Mouse (Mus musculus) frontal cortex, postnatal 10 days (tissue): ENCODE data around the gene Prkaca.
A peak's percentile ranks its signal among the peaks of the same experiment; 100 is the strongest.

ENCODE experiments used
- DNase-seq, 2 experiments: peaks; one replicate each; pipeline ENCODE4 v3.0.0; 2022; ENCODE audit warnings: low spot score in 2 of 2, mixed read lengths in 1 of 2

Prkaca gene

GRCm38 (mm10) chr8:83972150-83973120 lies at the start of gene Prkaca:
Gene Prkaca (plus strand): TSS chr8:83972993.
- peak; percentile 99 for DNase-seq

GRCm38 (mm10) chr8:83924585-83924984 lies 48.2 kb upstream of the Prkaca start:
- DNase-seq = no peak

- DNase-seq = no peak
These were observed 46.5 kb upstream of the Prkaca start for GRCm38 (mm10) chr8:83926266-83926665.

GRCm38 (mm10) chr8:83934222-83934621 lies 38.6 kb upstream of the Prkaca start:
- no peak for DNase-seq

- no peak for DNase-seq
These were observed 37.8 kb upstream of the Prkaca start for GRCm38 (mm10) chr8:83934994-83935393.

- no peak for DNase-seq
These were observed 37.4 kb upstream of the Prkaca start for GRCm38 (mm10) chr8:83935435-83935834.

- no peak for DNase-seq
These were observed 35.1 kb upstream of the Prkaca start for GRCm38 (mm10) chr8:83937645-83938044.

- peak in 1 of 2 experiments; percentile 10 for DNase-seq
These were observed 34.5 kb upstream of the Prkaca start for GRCm38 (mm10) chr8:83938330-83938729.

GRCm38 (mm10) chr8:83941066-83941677 lies 31.6 kb upstream of the Prkaca start:
- no peak for DNase-seq

- DNase-seq = no peak
These were observed 30.3 kb upstream of the Prkaca start for GRCm38 (mm10) chr8:83942446-83942845.

GRCm38 (mm10) chr8:83945540-83945939 lies 27.3 kb upstream of the Prkaca start:
- no peak for DNase-seq

GRCm38 (mm10) chr8:83954749-83955105 lies 18.1 kb upstream of the Prkaca start:
- DNase-seq = no peak

- peak; percentile 99 to 100 for DNase-seq
These were observed 17.5 kb upstream of the Prkaca start, which contains the start of the genes Gm10644 and Asf1b for GRCm38 (mm10) chr8:83955106-83955957. Gene Gm10644 (minus strand): TSS chr8:83955205. Gene Asf1b (plus strand): TSS chr8:83955507.

- no peak for DNase-seq
These were observed 16.9 kb upstream of the Prkaca start for GRCm38 (mm10) chr8:83955958-83956218.

- no peak for DNase-seq
These were observed 16.0 kb upstream of the Prkaca start for GRCm38 (mm10) chr8:83956789-83957188.

GRCm38 (mm10) chr8:83964015-83964765 lies 8.6 kb upstream of the Prkaca start:
- DNase-seq = no peak

GRCm38 (mm10) chr8:83967701-83968100 lies 5.1 kb upstream of the Prkaca start:
- DNase-seq = no peak

- DNase-seq = no peak
These were observed 1.7 kb upstream of the Prkaca start for GRCm38 (mm10) chr8:83971121-83971520.

GRCm38 (mm10) chr8:83971661-83972060 lies 1.1 kb upstream of the Prkaca start:
- DNase-seq = no peak

GRCm38 (mm10) chr8:83973161-83974031 lies 603 bp downstream of the Prkaca start:
- DNase-seq = no peak
